28 mouse cellular contexts compared by ENCODE assay signal in genomic region chr9:62673241-62673640, GRCm38 (mm10). TPM values are rescaled to one million over a fixed set of nuclear protein-coding genes. Genes with fewer than 3 reads are reported as not detected.
"Had no signal": no experiment of that assay in that cellular context is flagged by ENCODE, and none has a peak within 500 bp of the region (broad histone marks: within the 10 kb centered on the region; RNA-seq: fewer than 3 reads in every experiment).

No protein-coding gene starts in this region.

- H3K36me3 ChIP-seq: intestine, embryonic 15.5 days; kidney, embryonic 15.5 days; limb, embryonic 12.5 days; limb, embryonic 15.5 days; midbrain, embryonic 10.5 days; midbrain, embryonic 13.5 days; neural tube, embryonic 13.5 days; stomach, embryonic 15.5 days had no signal

- H3K4me3 ChIP-seq: intestine, embryonic 15.5 days; kidney, embryonic 15.5 days; limb, embryonic 12.5 days; limb, embryonic 15.5 days; megakaryocyte, embryonic 14.5 days; midbrain, embryonic 10.5 days; midbrain, embryonic 13.5 days; myocyte; neural tube, embryonic 13.5 days; stomach, embryonic 15.5 days had no signal

- H3K27ac ChIP-seq: intestine, embryonic 15.5 days; kidney, embryonic 15.5 days; limb, embryonic 12.5 days; limb, embryonic 15.5 days; liver, embryonic 14.5 days; midbrain, embryonic 10.5 days; midbrain, embryonic 13.5 days; neural tube, embryonic 13.5 days; stomach, embryonic 15.5 days had no signal

- ATAC-seq: intestine, embryonic 15.5 days; liver, postnatal 0 days; lung, postnatal 0 days; midbrain, embryonic 13.5 days; midbrain, embryonic 16.5 days had no signal

- H3K9ac ChIP-seq: intestine, embryonic 15.5 days; kidney, embryonic 15.5 days; limb, embryonic 12.5 days; limb, embryonic 15.5 days; liver, embryonic 14.5 days; liver, postnatal 0 days; lung, embryonic 14.5 days; midbrain, embryonic 13.5 days; neural tube, embryonic 13.5 days; stomach, embryonic 15.5 days had no signal

- H3K4me2 ChIP-seq: intestine, embryonic 15.5 days; kidney, embryonic 15.5 days; limb, embryonic 12.5 days; limb, embryonic 15.5 days; liver, embryonic 11.5 days; lung, embryonic 14.5 days; midbrain, embryonic 13.5 days; neural tube, embryonic 13.5 days; stomach, embryonic 15.5 days had no signal

- H3K9me3 ChIP-seq: intestine, embryonic 15.5 days; kidney, embryonic 15.5 days; limb, embryonic 12.5 days; limb, embryonic 15.5 days; megakaryocyte, embryonic 14.5 days; midbrain, embryonic 10.5 days; midbrain, embryonic 13.5 days; neural tube, embryonic 13.5 days; stomach, embryonic 15.5 days had no signal

- DNase-seq: kidney, adult 11 months; kidney, adult 8-10 months; kidney, postnatal 10 days; kidney, postnatal 36 days; layer of hippocampus, postnatal 36 days; left cerebral cortex, postnatal 4 days; liver, postnatal 0 days; lung, embryonic 14.5 days; retina, postnatal 1 day; spleen, adult 18-20 months; thymus, adult 2 months; thymus, postnatal 14 days had no signal

RNA-seq across cellular contexts. Expression of gene Itga11, which starts 4.4 kb away (rescaled TPM):
- total RNA-seq: monocyte, adult 5-6 weeks; neutrophil, adult 5-6 weeks had no signal
